Mouse (Mus musculus): Measurements from ENCODE around the gene Ptprf.

Ptprf gene

GRCm38 (mm10) chr4:118291231-118291630, at the start of gene Ptprf:
TSS of gene Ptprf (minus strand) at chr4:118291405.
- DNase-seq (ENCODE audit: low spot score): peak; percentile 86

- DNase-seq (ENCODE audit: low spot score): peak; percentile 64
Observed at GRCm38 (mm10) chr4:118336658-118337057, 45.5 kb upstream of the Ptprf start.

GRCm38 (mm10) chr4:118335991-118336390, 44.8 kb upstream of the Ptprf start:
- no peak for DNase-seq (ENCODE audit: low spot score)

- DNase-seq (ENCODE audit: low spot score): peak; percentile 6
Observed at GRCm38 (mm10) chr4:118331777-118332176, 40.6 kb upstream of the Ptprf start.

GRCm38 (mm10) chr4:118326476-118326875, 35.3 kb upstream of the Ptprf start:
- DNase-seq (ENCODE audit: low spot score): peak; percentile 51

- DNase-seq (ENCODE audit: low spot score): no peak
Observed at GRCm38 (mm10) chr4:118320636-118321035, 29.4 kb upstream of the Ptprf start.

GRCm38 (mm10) chr4:118319706-118320344, 28.6 kb upstream of the Ptprf start:
- no peak for DNase-seq (ENCODE audit: low spot score)

- no peak for DNase-seq (ENCODE audit: low spot score)
Observed at GRCm38 (mm10) chr4:118316662-118317061, 25.5 kb upstream of the Ptprf start.

GRCm38 (mm10) chr4:118315286-118315685, 24.1 kb upstream of the Ptprf start:
- DNase-seq (ENCODE audit: low spot score): no peak

- no peak for DNase-seq (ENCODE audit: low spot score)
Observed at GRCm38 (mm10) chr4:118310461-118310860, 19.3 kb upstream of the Ptprf start.

GRCm38 (mm10) chr4:118307533-118308263, 16.5 kb upstream of the Ptprf start:
- DNase-seq (ENCODE audit: low spot score): no peak

GRCm38 (mm10) chr4:118306113-118306696, 15.0 kb upstream of the Ptprf start:
- peak; percentile 58 for DNase-seq (ENCODE audit: low spot score)

GRCm38 (mm10) chr4:118304984-118305383, 13.8 kb upstream of the Ptprf start:
- DNase-seq (ENCODE audit: low spot score): no peak

- no peak for DNase-seq (ENCODE audit: low spot score)
Observed at GRCm38 (mm10) chr4:118297844-118298243, 6.6 kb upstream of the Ptprf start.

GRCm38 (mm10) chr4:118295651-118296561, 4.7 kb upstream of the Ptprf start:
- DNase-seq (ENCODE audit: low spot score): no peak

- DNase-seq (ENCODE audit: low spot score): no peak
Observed at GRCm38 (mm10) chr4:118294811-118295210, 3.6 kb upstream of the Ptprf start.

- peak; percentile 85 for DNase-seq (ENCODE audit: low spot score)
Observed at GRCm38 (mm10) chr4:118292741-118293306, 1.6 kb upstream of the Ptprf start.

GRCm38 (mm10) chr4:118290416-118291030, 682 bp downstream of the Ptprf start:
- DNase-seq (ENCODE audit: low spot score): peak; percentile 49

GRCm38 (mm10) chr4:118289960-118290415, 1.2 kb downstream of the Ptprf start:
- DNase-seq (ENCODE audit: low spot score): peak; percentile 63

GRCm38 (mm10) chr4:118289266-118289665, 1.9 kb downstream of the Ptprf start:
- DNase-seq (ENCODE audit: low spot score): no peak

- DNase-seq (ENCODE audit: low spot score): no peak
Observed at GRCm38 (mm10) chr4:118288531-118288930, 2.7 kb downstream of the Ptprf start.

Measured in urinary bladder, postnatal 14 days (tissue).